ENCODE assay signal across 7 mouse cellular contexts in genomic region chr5:8056141-8057017, GRCm38 (mm10). TPM values are rescaled to one million over a fixed set of nuclear protein-coding genes. Genes with fewer than 3 reads are reported as not detected.
DNase-seq lines count a peak whose midpoint lies in the region; ATAC-seq lines count a peak whose summit lies in the region.

No protein-coding gene starts in this region.

- peak; percentile 98 for ATAC-seq in intestine, embryonic 16.5 days
- peak; percentile 94 for ATAC-seq in limb, embryonic 11.5 days (ENCODE audit: insufficient number of reproducible peaks, low FRiP score, low TSS enrichment, low read depth)
- ATAC-seq in midbrain, embryonic 13.5 days = peak; percentile 99

- H3K4me1 ChIP-seq in intestine, embryonic 16.5 days (ENCODE audit: control insufficient read depth, insufficient read depth, low read length) = peaks cover 9% of the 10 kb centered on the region
- 0 out of 2 replicates have a peak, but pooled peaks cover 2% of the 10 kb centered on the region for H3K4me1 ChIP-seq in limb, embryonic 11.5 days (ENCODE audit: control insufficient read depth, insufficient read depth, low read length)
- H3K4me1 ChIP-seq in midbrain, embryonic 13.5 days (replicated peaks) = peaks cover 17% of the 10 kb centered on the region

- peak overlapping the region; percentile 90 for H3K27ac ChIP-seq in intestine, embryonic 16.5 days (ENCODE audit: low read length)
- peak overlapping the region; percentile 66; the same call in 1 of the 2 replicates for H3K27ac ChIP-seq in limb, embryonic 11.5 days (replicated peaks; ENCODE audit: low read depth, low read length)
- H3K27ac ChIP-seq in midbrain, embryonic 13.5 days = peak overlapping the region; percentile 67

- peak; percentile 95 for DNase-seq in adrenal gland, postnatal 10 days
- peak; percentile 37 for DNase-seq in embryo, embryonic 11.5 days (ENCODE audit: low read depth, low spot score)
- peak; percentile 60 to 84 for DNase-seq in gastrocnemius, postnatal 4 days (ENCODE audit: low spot score in 2 of 2)
- DNase-seq in limb, embryonic 11.5 days (ENCODE audit: low spot score) = peak; percentile 78
- peak; percentile 76 for DNase-seq in spleen, adult 12 weeks (ENCODE audit: low spot score)

- H3K4me3 ChIP-seq in intestine, embryonic 16.5 days (ENCODE audit: low read length) = peak overlapping the region; percentile 87
- H3K4me3 ChIP-seq in limb, embryonic 11.5 days (ENCODE audit: low read depth, low read length) = peak overlapping the region; percentile 72
- peak overlapping the region; percentile 76 for H3K4me3 ChIP-seq in midbrain, embryonic 13.5 days (replicated peaks)

- under 1% methylated on average over 60 of the region's 60 CpGs for WGBS in intestine, embryonic 16.5 days
- under 1% methylated on average over 60 of the region's 60 CpGs for WGBS in limb, embryonic 11.5 days
- WGBS in midbrain, embryonic 13.5 days = under 1% methylated on average over 60 of the region's 60 CpGs

- peak overlapping the region; percentile 76 for H3K4me2 ChIP-seq in intestine, embryonic 16.5 days (ENCODE audit: low read depth, low read length)
- peak overlapping the region; percentile 58 for H3K4me2 ChIP-seq in limb, embryonic 11.5 days (ENCODE audit: low read depth, severe bottlenecking)
- peak overlapping the region; percentile 65 for H3K4me2 ChIP-seq in midbrain, embryonic 13.5 days (replicated peaks)

- H3K27me3 ChIP-seq in intestine, embryonic 16.5 days (replicated peaks; ENCODE audit: control insufficient read depth, insufficient read depth, low read length) = no peaks in the 10 kb centered on the region
- no peaks in the 10 kb centered on the region for H3K27me3 ChIP-seq in limb, embryonic 11.5 days (ENCODE audit: control insufficient read depth, insufficient read depth, low read length)
- H3K27me3 ChIP-seq in midbrain, embryonic 13.5 days = no peaks in the 10 kb centered on the region

- H3K36me3 ChIP-seq in intestine, embryonic 16.5 days (ENCODE audit: control insufficient read depth, insufficient read depth, low read length) = peaks cover 11% of the 10 kb centered on the region
- no peaks in the 10 kb centered on the region for H3K36me3 ChIP-seq in limb, embryonic 11.5 days (ENCODE audit: control insufficient read depth, insufficient read depth, low read length)
- peaks cover 19% of the 10 kb centered on the region for H3K36me3 ChIP-seq in midbrain, embryonic 13.5 days

- H3K9ac ChIP-seq in intestine, embryonic 16.5 days (ENCODE audit: low read depth, low read length) = peak overlapping the region; percentile 94
- peak overlapping the region; percentile 90 for H3K9ac ChIP-seq in limb, embryonic 11.5 days (ENCODE audit: low read length)
- H3K9ac ChIP-seq in midbrain, embryonic 13.5 days (replicated peaks) = peak overlapping the region; percentile 84

- no peaks in the 10 kb centered on the region for H3K9me3 ChIP-seq in intestine, embryonic 16.5 days (ENCODE audit: control insufficient read depth, low read length)
- H3K9me3 ChIP-seq in limb, embryonic 11.5 days (ENCODE audit: control insufficient read depth, low read length) = no peaks in the 10 kb centered on the region
- no peaks in the 10 kb centered on the region for H3K9me3 ChIP-seq in midbrain, embryonic 13.5 days

RNA-seq across cellular contexts. Expression of gene Sri, which starts 10.5 kb away (rescaled TPM):
- total RNA-seq in adrenal gland, postnatal 10 days (2021) = 100 to 1,000 TPM; 121 to 132 TPM
- total RNA-seq in gastrocnemius, postnatal 4 days (2021) = 10 to 100 TPM; 76.8 to 84.5 TPM
- polyA plus RNA-seq in intestine, embryonic 16.5 days (2015; fragmentation: Nextera tagmentation; extraction: Ambion mirVana) = 324 and 327 TPM in 2 replicates
- 196 and 212 TPM in 2 replicates for polyA plus RNA-seq in limb, embryonic 11.5 days (2014; fragmentation: Nextera tagmentation; extraction: Ambion mirVana)
- 137 and 149 TPM in 2 replicates for polyA plus RNA-seq in midbrain, embryonic 13.5 days (2015; fragmentation: Nextera tagmentation; extraction: Ambion mirVana)

Comparison
In these comparisons a context has a peak if more than half of its experiments do, and no peak if none do; other contexts are left out.
1. Peak in every context shown above with its lines: DNase-seq, ATAC-seq, H3K4me3 ChIP-seq and H3K27ac ChIP-seq.
2. DNase-seq: peak in every context shown above with its lines; median percentile 95 in adrenal gland, postnatal 10 days; 78 in limb, embryonic 11.5 days; 76 in spleen, adult 12 weeks; 72 in gastrocnemius, postnatal 4 days; 37 in embryo, embryonic 11.5 days.